Mouse (Mus musculus) liver, adult 2 months (tissue): ENCODE measurements around the gene Megf11. TPM values are rescaled to one million over a fixed set of nuclear protein-coding genes. Genes with fewer than 3 reads are reported as not detected.
A peak's percentile ranks its signal among the peaks of the same experiment; 100 is the strongest.
"Not testable (repeated sequence)": the region's sequence is repeated elsewhere in the genome, so short reads cannot be mapped to it uniquely, and the experiment has no call there.

ENCODE experiments used
- DNase-seq: peaks from one replicate; pipeline ENCODE4 v3.0.0-alpha.2; 2011; ENCODE audit warnings: low read depth, low spot score; ENCODE audit errors: extremely low read depth
- H3K27ac ChIP-seq: fragments of 200-500 bp; replicated peaks from 2 replicates; pipeline ENCODE4 v1.5.1; 2012; ENCODE audit warnings: low read depth, mild to moderate bottlenecking, control low read depth, inconsistent platforms, low read length; ENCODE audit not compliant: insufficient read depth
- H3K27me3 ChIP-seq: fragments of 200-500 bp; 2 replicates; pipeline ENCODE4 v1.6.1; 2012; ENCODE audit warnings: mild to moderate bottlenecking, moderate library complexity, low read length, inconsistent platforms; ENCODE audit not compliant: control insufficient read depth, insufficient read depth
- H3K36me3 ChIP-seq: fragments of 200-500 bp; 2 replicates; pipeline ENCODE4 v1.6.1; 2012; ENCODE audit warnings: low read length, inconsistent platforms; ENCODE audit not compliant: control insufficient read depth, insufficient read depth
- H3K4me1 ChIP-seq: fragments of 200-500 bp; 2 replicates; pipeline ENCODE4 v1.6.1; 2011; ENCODE audit warnings: low read length; ENCODE audit not compliant: control insufficient read depth, insufficient read depth
- H3K4me3 ChIP-seq: fragments of 200-500 bp; 2 replicates; pipeline ENCODE4 v1.5.1; 2011; ENCODE audit warnings: low read depth, mild to moderate bottlenecking, control low read depth, low read length, moderate library complexity; ENCODE audit not compliant: insufficient read depth
- H3K79me2 ChIP-seq: fragments of 200-500 bp; 2 replicates; pipeline ENCODE4 v1.6.1; 2012; ENCODE audit warnings: inconsistent platforms, mild to moderate bottlenecking, low read length, moderate library complexity; ENCODE audit not compliant: control insufficient read depth, insufficient read depth
- H3K9ac ChIP-seq: fragments of 200-500 bp; 2 replicates; pipeline ENCODE4 v1.6.1; 2012; ENCODE audit warnings: low read depth, mild to moderate bottlenecking, control low read depth, inconsistent platforms, low read length
- CTCF ChIP-seq: fragments of 200-500 bp; IDR thresholded peaks from 2 replicates; pipeline ENCODE4 v1.5.1; 2011; ENCODE audit warnings: low read depth, low read length, control low read depth
- POLR2A ChIP-seq: fragments of 200-500 bp; IDR thresholded peaks from 2 replicates; pipeline ENCODE4 v1.6.1; 2011; ENCODE audit warnings: low read length, control low read depth; ENCODE audit not compliant: insufficient read depth; ENCODE audit errors: extremely low read depth
- WGBS: fragments of 180-500 bp; shearing (Covaris S2); methylation state at CpG from one replicate; pipeline ENCODE4 v1.1.7; 2018; 5-methylcytosine and 5-hydroxymethylcytosine counted together
- polyA plus RNA-seq: library from polyadenylated mRNA; depleted of rRNA; stranded (reverse); fragments of >200 nt; gene quantifications from 2 replicates; pipeline ENCODE4 v1.2.3, GENCODE M21; 2012
- total RNA-seq: library from RNA; depleted of rRNA; stranded (reverse); fragments of >200 nt; gene quantifications from 2 replicates; pipeline ENCODE4 v1.2.3, GENCODE M21; 2014

The Megf11 gene
- total and polyA plus RNA-seq, 2 experiments = 0.09 to 0.13 TPM

DNA sequence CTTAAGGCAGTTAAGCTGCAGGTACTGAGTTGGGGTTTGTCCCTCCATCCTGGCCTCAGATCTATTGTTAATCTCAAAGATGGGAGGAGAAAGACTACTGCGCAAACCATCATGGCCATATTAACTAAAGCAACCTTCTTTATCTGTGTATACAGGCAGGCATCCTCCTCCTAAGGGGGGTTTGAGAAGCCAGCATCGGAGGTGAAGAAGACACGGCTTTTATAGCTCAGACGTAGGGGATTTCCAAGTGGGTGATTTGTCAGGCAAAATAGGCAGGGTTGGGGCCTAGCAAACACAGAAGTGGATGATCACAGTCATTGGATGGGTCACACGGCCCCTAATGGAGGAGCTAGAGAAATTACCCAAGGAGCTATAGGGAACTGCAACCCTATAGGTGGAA is 271.2 kb downstream of the Megf11 start:
- WGBS = 90% methylated on average over 5 of the region's 5 CpGs
- no peak overlapping the region for H3K9ac ChIP-seq

DNA sequence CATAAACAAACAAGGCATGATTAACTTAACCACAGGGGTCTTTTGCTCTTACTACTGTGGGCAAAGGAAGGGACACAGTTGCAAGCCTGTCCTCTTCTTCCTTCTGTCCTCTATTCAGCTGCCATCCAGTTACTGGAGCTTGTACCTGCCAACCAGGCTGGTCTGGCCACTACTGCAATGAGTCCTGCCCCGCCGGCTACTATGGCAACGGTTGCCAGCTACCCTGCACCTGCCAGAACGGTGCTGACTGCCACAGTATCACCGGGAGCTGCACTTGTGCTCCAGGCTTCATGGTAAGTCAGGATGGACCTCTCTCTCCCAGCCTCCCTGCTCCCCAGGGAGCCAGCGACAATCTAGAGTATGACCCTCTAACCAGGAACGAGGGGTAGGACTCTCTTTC is 274.8 kb downstream of the Megf11 start:
- Histone ChIP-seq H3K4me1 (no peaks in the 10 kb centered on the region), H3K4me3 (no peak overlapping the region), H3K27ac (no peak overlapping the region), H3K27me3 (no peaks in the 10 kb centered on the region), H3K9ac (no peak overlapping the region), H3K36me3 (no peaks in the 10 kb centered on the region), H3K79me2 (no peaks in the 10 kb centered on the region)
- TF ChIP-seq POLR2A (no peak), CTCF (no peak)
- 75% methylated on average over 7 of the region's 7 CpGs for WGBS
- DNase-seq = no peak

More for the DNA sequence above, 271.2 kb downstream of the Megf11 start:
- Histone ChIP-seq H3K27ac (no peak overlapping the region), H3K36me3 (no peaks in the 10 kb centered on the region), H3K27me3 (no peaks in the 10 kb centered on the region), H3K4me1 (no peaks in the 10 kb centered on the region), H3K4me3 (no peak overlapping the region), H3K79me2 (no peaks in the 10 kb centered on the region)
- no peak for DNase-seq
- TF ChIP-seq CTCF = no peak
- no peak for TF ChIP-seq POLR2A

- Histone ChIP-seq H3K27ac (no peak overlapping the region), H3K36me3 (no peaks in the 10 kb centered on the region), H3K9ac (no peak overlapping the region), H3K79me2 (no peaks in the 10 kb centered on the region), H3K4me3 (no peak overlapping the region), H3K4me1 (no peaks in the 10 kb centered on the region), H3K27me3 (no peaks in the 10 kb centered on the region)
- no peak for DNase-seq
- 31% methylated on average over 1 of the region's 1 CpGs for WGBS
- TF ChIP-seq POLR2A (no peak), CTCF (no peak)
Observed at GRCm38 (mm10) chr9:64664612-64665011, 279.2 kb downstream of the Megf11 start.

GRCm38 (mm10) chr9:64666549-64666948 is 281.1 kb downstream of the Megf11 start:
- TF ChIP-seq CTCF (no peak), POLR2A (no peak)
- Histone ChIP-seq H3K27ac (no peak overlapping the region), H3K36me3 (no peaks in the 10 kb centered on the region), H3K79me2 (no peaks in the 10 kb centered on the region), H3K27me3 (no peaks in the 10 kb centered on the region), H3K4me1 (no peaks in the 10 kb centered on the region; the same call in 1 of the 2 replicates), H3K4me3 (no peak overlapping the region), H3K9ac (no peak overlapping the region)
- peak; percentile 2 for DNase-seq
- 30% methylated on average over 4 of the region's 4 CpGs for WGBS

GRCm38 (mm10) chr9:64667513-64667912 is 282.1 kb downstream of the Megf11 start:
- no peak overlapping the region for H3K9ac ChIP-seq
- no peaks in the 10 kb centered on the region for H3K36me3 ChIP-seq
- WGBS = 7% methylated on average over 5 of the region's 5 CpGs
- no peak overlapping the region for H3K4me3 ChIP-seq
- no peaks in the 10 kb centered on the region; the same call in 1 of the 2 replicates for H3K4me1 ChIP-seq
- no peaks in the 10 kb centered on the region for H3K79me2 ChIP-seq
- H3K27ac ChIP-seq = no peak overlapping the region
- TF ChIP-seq CTCF = no peak
- TF ChIP-seq POLR2A = no peak
- peak; percentile 13 for DNase-seq
- H3K27me3 ChIP-seq = no peaks in the 10 kb centered on the region

DNA sequence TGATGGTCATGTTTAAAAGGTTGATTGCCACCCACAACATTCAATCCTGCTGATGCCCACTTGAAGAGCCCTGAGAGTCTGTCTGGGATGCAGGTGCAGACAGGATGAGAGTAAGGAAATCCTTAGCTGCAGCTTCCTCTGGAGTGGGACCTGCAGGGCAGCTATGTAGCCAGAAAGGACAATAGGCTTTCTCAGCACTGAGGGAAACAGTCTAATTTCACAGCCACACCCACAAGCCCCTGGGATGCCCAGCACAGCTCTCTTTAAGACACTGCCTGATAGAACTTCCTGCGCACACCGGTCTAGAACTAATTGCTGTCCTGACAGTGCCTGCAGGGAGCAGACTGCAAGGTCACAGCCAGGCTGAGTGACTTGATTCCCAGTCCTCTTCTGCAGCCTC is 282.6 kb downstream of the Megf11 start:
- no peaks in the 10 kb centered on the region for H3K27me3 ChIP-seq

GRCm38 (mm10) chr9:64671341-64672319 is 286.2 kb downstream of the Megf11 start:
- not testable (repeated sequence) for H3K9ac ChIP-seq, DNase-seq
- 46% methylated on average over 6 of the region's 11 CpGs for WGBS

More for the DNA sequence above, 282.6 kb downstream of the Megf11 start:
- no peaks in the 10 kb centered on the region; the same call in 1 of the 2 replicates for H3K4me1 ChIP-seq
- no peak overlapping the region for H3K4me3 ChIP-seq
- H3K27ac ChIP-seq = no peak overlapping the region
- H3K36me3 ChIP-seq = no peaks in the 10 kb centered on the region
- H3K9ac ChIP-seq = no peak overlapping the region
- no peaks in the 10 kb centered on the region for H3K79me2 ChIP-seq
- TF ChIP-seq CTCF (no peak), POLR2A (no peak)
- WGBS = 94% methylated on average over 2 of the region's 2 CpGs
- no peak for DNase-seq

More at GRCm38 (mm10) chr9:64671341-64672319, 286.2 kb downstream of the Megf11 start:
- H3K4me1 ChIP-seq, H3K27ac ChIP-seq, H3K27me3 ChIP-seq, H3K36me3 ChIP-seq, H3K79me2 ChIP-seq, H3K4me3 ChIP-seq: not testable (repeated sequence)
